Mouse (Mus musculus): ENCODE measurements around the gene 4933416C03Rik. TPM values are rescaled to one million over a fixed set of nuclear protein-coding genes. Genes with fewer than 3 reads are reported as not detected.

Gene 4933416C03Rik
- polyA plus RNA-seq, 1 experiment from 2014 or later, result not detected

GRCm38 (mm10) chr10:116132233-116132632 lies 18.5 kb upstream of the 4933416C03Rik start:
- no peak for ATAC-seq (ENCODE audit: insufficient number of reproducible peaks, insufficient read depth, low FRiP score, low read depth)

GRCm38 (mm10) chr10:116131223-116131622 lies 17.5 kb upstream of the 4933416C03Rik start:
- H3K4me2 ChIP-seq (ENCODE audit: low read length), result no peak overlapping the region
- no peaks in the 10 kb centered on the region for H3K4me1 ChIP-seq (ENCODE audit: control insufficient read depth in 2 of 2, insufficient read depth in 2 of 2, low read length in 2 of 2)
- H3K9ac ChIP-seq (ENCODE audit: low read length), result no peak overlapping the region
- 72% methylated on average over 4 of the region's 4 CpGs for WGBS
- H3K4me3 ChIP-seq (ENCODE audit: control insufficient read depth in 1 of 2, insufficient read depth in 1 of 2, low read depth in 1 of 2, low read length in 2 of 2), result no peak overlapping the region
- no peak overlapping the region for H3K27ac ChIP-seq (replicated peaks in 1 of 2; ENCODE audit: control insufficient read depth in 1 of 2, insufficient read depth in 1 of 2, low read depth in 2 of 2, low read length in 2 of 2)
- no peaks in the 10 kb centered on the region for H3K27me3 ChIP-seq (ENCODE audit: control insufficient read depth, insufficient read depth, low read length)
- ATAC-seq (ENCODE audit: insufficient number of reproducible peaks, insufficient read depth, low FRiP score, low read depth), result no peak
- H3K36me3 ChIP-seq (ENCODE audit: control insufficient read depth, insufficient read depth, low read length), result no peaks in the 10 kb centered on the region
- H3K9me3 ChIP-seq (ENCODE audit: control insufficient read depth, low read length), result no peaks in the 10 kb centered on the region

More at GRCm38 (mm10) chr10:116132233-116132632, 18.5 kb upstream of the 4933416C03Rik start:
- H3K4me3 ChIP-seq (ENCODE audit: control insufficient read depth in 1 of 2, insufficient read depth in 1 of 2, low read depth in 1 of 2, low read length in 2 of 2), result no peak overlapping the region
- H3K27ac ChIP-seq (replicated peaks in 1 of 2; ENCODE audit: control insufficient read depth in 1 of 2, insufficient read depth in 1 of 2, low read depth in 2 of 2, low read length in 2 of 2), result no peak overlapping the region
- H3K4me1 ChIP-seq (ENCODE audit: control insufficient read depth in 2 of 2, insufficient read depth in 2 of 2, low read length in 2 of 2), result no peaks in the 10 kb centered on the region
- H3K27me3 ChIP-seq (ENCODE audit: control insufficient read depth, insufficient read depth, low read length), result no peaks in the 10 kb centered on the region
- H3K4me2 ChIP-seq (ENCODE audit: low read length), result no peak overlapping the region
- WGBS, result 78% methylated on average over 4 of the region's 4 CpGs
- no peaks in the 10 kb centered on the region for H3K9me3 ChIP-seq (ENCODE audit: control insufficient read depth, low read length)
- H3K36me3 ChIP-seq (ENCODE audit: control insufficient read depth, insufficient read depth, low read length), result no peaks in the 10 kb centered on the region
- no peak overlapping the region for H3K9ac ChIP-seq (ENCODE audit: low read length)

- Histone ChIP-seq H3K4me1 (ENCODE audit: control insufficient read depth in 2 of 2, insufficient read depth in 2 of 2, low read length in 2 of 2) (no peaks in the 10 kb centered on the region), H3K4me3 (ENCODE audit: control insufficient read depth in 1 of 2, insufficient read depth in 1 of 2, low read depth in 1 of 2, low read length in 2 of 2) (no peak overlapping the region), H3K36me3 (ENCODE audit: control insufficient read depth, insufficient read depth, low read length) (no peaks in the 10 kb centered on the region), H3K9ac (ENCODE audit: low read length) (no peak overlapping the region), H3K27ac (replicated peaks in 1 of 2; ENCODE audit: control insufficient read depth in 1 of 2, insufficient read depth in 1 of 2, low read depth in 2 of 2, low read length in 2 of 2) (no peak overlapping the region), H3K27me3 (ENCODE audit: control insufficient read depth, insufficient read depth, low read length) (no peaks in the 10 kb centered on the region), H3K4me2 (ENCODE audit: low read length) (no peak overlapping the region), H3K9me3 (ENCODE audit: control insufficient read depth, low read length) (no peaks in the 10 kb centered on the region)
- ATAC-seq (ENCODE audit: insufficient number of reproducible peaks, insufficient read depth, low FRiP score, low read depth), result no peak
- WGBS, result 70% methylated on average over 3 of the region's 3 CpGs
Measured at GRCm38 (mm10) chr10:116130401-116130800, 16.7 kb upstream of the 4933416C03Rik start.

- Histone ChIP-seq H3K4me1 (ENCODE audit: control insufficient read depth in 2 of 2, insufficient read depth in 2 of 2, low read length in 2 of 2) (no peaks in the 10 kb centered on the region), H3K27ac (replicated peaks in 1 of 2; ENCODE audit: control insufficient read depth in 1 of 2, insufficient read depth in 1 of 2, low read depth in 2 of 2, low read length in 2 of 2) (no peak overlapping the region), H3K9me3 (ENCODE audit: control insufficient read depth, low read length) (no peaks in the 10 kb centered on the region), H3K4me2 (ENCODE audit: low read length) (no peak overlapping the region), H3K9ac (ENCODE audit: low read length) (no peak overlapping the region), H3K36me3 (ENCODE audit: control insufficient read depth, insufficient read depth, low read length) (no peaks in the 10 kb centered on the region), H3K27me3 (ENCODE audit: control insufficient read depth, insufficient read depth, low read length) (no peaks in the 10 kb centered on the region), H3K4me3 (ENCODE audit: control insufficient read depth in 1 of 2, insufficient read depth in 1 of 2, low read depth in 1 of 2, low read length in 2 of 2) (no peak overlapping the region)
- no peak for ATAC-seq (ENCODE audit: insufficient number of reproducible peaks, insufficient read depth, low FRiP score, low read depth)
- 58% methylated on average over 5 of the region's 5 CpGs for whole genome bisulfite sequencing
Measured at GRCm38 (mm10) chr10:116125364-116125763, 11.6 kb upstream of the 4933416C03Rik start.

- no peak for ATAC-seq (ENCODE audit: insufficient number of reproducible peaks, insufficient read depth, low FRiP score, low read depth)
- no peaks in the 10 kb centered on the region for H3K4me1 ChIP-seq (ENCODE audit: control insufficient read depth in 2 of 2, insufficient read depth in 2 of 2, low read length in 2 of 2)
- no peak overlapping the region for H3K4me3 ChIP-seq (ENCODE audit: control insufficient read depth in 1 of 2, insufficient read depth in 1 of 2, low read depth in 1 of 2, low read length in 2 of 2)
- H3K9me3 ChIP-seq (ENCODE audit: control insufficient read depth, low read length), result no peaks in the 10 kb centered on the region
- H3K27me3 ChIP-seq (ENCODE audit: control insufficient read depth, insufficient read depth, low read length), result no peaks in the 10 kb centered on the region
- no peak overlapping the region for H3K4me2 ChIP-seq (ENCODE audit: low read length)
- no peak overlapping the region for H3K9ac ChIP-seq (ENCODE audit: low read length)
- H3K27ac ChIP-seq (replicated peaks in 1 of 2; ENCODE audit: control insufficient read depth in 1 of 2, insufficient read depth in 1 of 2, low read depth in 2 of 2, low read length in 2 of 2), result no peak overlapping the region
- 81% methylated on average over 2 of the region's 2 CpGs for WGBS
- no peaks in the 10 kb centered on the region for H3K36me3 ChIP-seq (ENCODE audit: control insufficient read depth, insufficient read depth, low read length)
Measured at GRCm38 (mm10) chr10:116123808-116124207, 10.1 kb upstream of the 4933416C03Rik start.

GRCm38 (mm10) chr10:116121463-116121862 lies 7.7 kb upstream of the 4933416C03Rik start:
- WGBS, result 79% methylated on average over 2 of the region's 2 CpGs
- H3K4me2 ChIP-seq (ENCODE audit: low read length), result no peak overlapping the region
- no peaks in the 10 kb centered on the region for H3K27me3 ChIP-seq (ENCODE audit: control insufficient read depth, insufficient read depth, low read length)
- H3K36me3 ChIP-seq (ENCODE audit: control insufficient read depth, insufficient read depth, low read length), result no peaks in the 10 kb centered on the region
- H3K9me3 ChIP-seq (ENCODE audit: control insufficient read depth, low read length), result no peaks in the 10 kb centered on the region
- no peaks in the 10 kb centered on the region for H3K4me1 ChIP-seq (ENCODE audit: control insufficient read depth in 2 of 2, insufficient read depth in 2 of 2, low read length in 2 of 2)
- no peak overlapping the region for H3K27ac ChIP-seq (replicated peaks in 1 of 2; ENCODE audit: control insufficient read depth in 1 of 2, insufficient read depth in 1 of 2, low read depth in 2 of 2, low read length in 2 of 2)
- no peak overlapping the region for H3K4me3 ChIP-seq (ENCODE audit: control insufficient read depth in 1 of 2, insufficient read depth in 1 of 2, low read depth in 1 of 2, low read length in 2 of 2)
- H3K9ac ChIP-seq (ENCODE audit: low read length), result no peak overlapping the region
- no peak for ATAC-seq (ENCODE audit: insufficient number of reproducible peaks, insufficient read depth, low FRiP score, low read depth)

GRCm38 (mm10) chr10:116117060-116117459 lies 3.3 kb upstream of the 4933416C03Rik start:
- ATAC-seq (ENCODE audit: insufficient number of reproducible peaks, insufficient read depth, low FRiP score, low read depth), result no peak
- H3K9me3 ChIP-seq (ENCODE audit: control insufficient read depth, low read length), result 0 out of 2 replicates have a peak, but pooled peaks cover 2% of the 10 kb centered on the region
- H3K27me3 ChIP-seq (ENCODE audit: control insufficient read depth, insufficient read depth, low read length), result no peaks in the 10 kb centered on the region
- 40% methylated on average over 8 of the region's 8 CpGs for WGBS
- no peak overlapping the region for H3K4me3 ChIP-seq (ENCODE audit: control insufficient read depth in 1 of 2, insufficient read depth in 1 of 2, low read depth in 1 of 2, low read length in 2 of 2)
- H3K4me1 ChIP-seq (ENCODE audit: control insufficient read depth in 2 of 2, insufficient read depth in 2 of 2, low read length in 2 of 2), result no peaks in the 10 kb centered on the region
- no peaks in the 10 kb centered on the region for H3K36me3 ChIP-seq (ENCODE audit: control insufficient read depth, insufficient read depth, low read length)
- H3K4me2 ChIP-seq (ENCODE audit: low read length), result no peak overlapping the region
- H3K9ac ChIP-seq (ENCODE audit: low read length), result no peak overlapping the region
- H3K27ac ChIP-seq (replicated peaks in 1 of 2; ENCODE audit: control insufficient read depth in 1 of 2, insufficient read depth in 1 of 2, low read depth in 2 of 2, low read length in 2 of 2), result no peak overlapping the region

GRCm38 (mm10) chr10:116115881-116116677 lies 2.4 kb upstream of the 4933416C03Rik start:
- Histone ChIP-seq H3K27me3 (ENCODE audit: control insufficient read depth, insufficient read depth, low read length) (no peaks in the 10 kb centered on the region), H3K36me3 (ENCODE audit: control insufficient read depth, insufficient read depth, low read length) (no peaks in the 10 kb centered on the region), H3K4me1 (ENCODE audit: control insufficient read depth in 2 of 2, insufficient read depth in 2 of 2, low read length in 2 of 2) (no peaks in the 10 kb centered on the region), H3K9me3 (ENCODE audit: control insufficient read depth, low read length) (0 out of 2 replicates have a peak, but pooled peaks cover 2% of the 10 kb centered on the region), H3K4me3 (ENCODE audit: control insufficient read depth in 1 of 2, insufficient read depth in 1 of 2, low read depth in 1 of 2, low read length in 2 of 2) (no peak overlapping the region), H3K9ac (ENCODE audit: low read length) (no peak overlapping the region), H3K27ac (replicated peaks in 1 of 2; ENCODE audit: control insufficient read depth in 1 of 2, insufficient read depth in 1 of 2, low read depth in 2 of 2, low read length in 2 of 2) (no peak overlapping the region), H3K4me2 (ENCODE audit: low read length) (no peak overlapping the region)
- no peak for ATAC-seq (ENCODE audit: insufficient number of reproducible peaks, insufficient read depth, low FRiP score, low read depth)
- 72% methylated on average over 4 of the region's 4 CpGs for WGBS

All from heart, embryonic 14.5 days (tissue).